Mouse (Mus musculus) monocyte, adult 59 days (primary cell): Measurements from ENCODE around the gene Ifnl2. TPM values are rescaled to one million over a fixed set of nuclear protein-coding genes. Genes with fewer than 3 reads are reported as not detected.

ENCODE experiments used
- total RNA-seq, 2 experiments: library from RNA; stranded (reverse); gene quantifications; one replicate each; pipeline ENCODE4 v1.2.4; 2023

Gene Ifnl2
- total RNA-seq, result not detected

GRCm38 (mm10) chr7:28510405-28510974 is at the start of gene Ifnl2:
Ifnl2 (minus strand) TSS chr7:28510455.

GRCm38 (mm10) chr7:28547154-28547553 is 36.9 kb upstream of the Ifnl2 start, which contains the start of gene Nccrp1:
Nccrp1 (minus strand) TSS chr7:28547254.

GRCm38 (mm10) chr7:28540526-28540925 is 30.3 kb upstream of the Ifnl2 start, which contains the start of gene Sycn:
Sycn (plus strand) TSS chr7:28540885.

GRCm38 (mm10) chr7:28522536-28522935 is 12.3 kb upstream of the Ifnl2 start, which contains the start of gene Ifnl3:
Ifnl3 (plus strand) TSS chr7:28522836.

Other genes starting within 250 kb of the Ifnl2 start
- 1 to 10 TPM; 1.6 to 2.3 TPM for gene Eid2, start 242.6 kb downstream of the Ifnl2 start, total RNA-seq
- 1 to 10 TPM; 6.0 to 7.1 TPM for gene Eid2b, start 232.7 kb downstream of the Ifnl2 start, total RNA-seq
- gene Selenov, start 219.3 kb downstream of the Ifnl2 start, total RNA-seq, result not detected
- gene Dll3, start 208.2 kb downstream of the Ifnl2 start, total RNA-seq, result not detected
- gene Timm50, start 198.4 kb downstream of the Ifnl2 start, total RNA-seq, result 10 to 100 TPM; 28.9 to 29.0 TPM
- gene Supt5, start 171.7 kb downstream of the Ifnl2 start, total RNA-seq, result 100 to 1,000 TPM; 118 to 123 TPM
- gene Rps16, start 159.8 kb downstream of the Ifnl2 start, total RNA-seq, result 1,000 to 10,000 TPM; 1,784 to 1,904 TPM
- gene Plekhg2, start 137.9 kb downstream of the Ifnl2 start, total RNA-seq, result 10 to 100 TPM; 38.7 to 42.8 TPM
- gene Zfp36, start 130.2 kb downstream of the Ifnl2 start, total RNA-seq, result 1,000 to 10,000 TPM; 3,101 to 3,326 TPM
- 10 to 100 TPM; 15.0 to 18.4 TPM for gene Med29, start 117.7 kb downstream of the Ifnl2 start, total RNA-seq
- 100 to 1,000 TPM; 153 to 188 TPM for gene Paf1, start 117.5 kb downstream of the Ifnl2 start, total RNA-seq
- gene Gmfg, start 73.0 kb downstream of the Ifnl2 start, total RNA-seq, result 100 to 1,000 TPM; 265 to 280 TPM
- gene Lrfn1, start 58.5 kb downstream of the Ifnl2 start, total RNA-seq, result 10 to 100 TPM; 10.6 to 17.6 TPM
- gene Ifnl3, start 12.4 kb upstream of the Ifnl2 start, total RNA-seq, result not detected
- not detected for gene Sycn, start 30.4 kb upstream of the Ifnl2 start, total RNA-seq
- 1 to 10 TPM; 1.5 to 2.3 TPM for gene Nccrp1, start 36.8 kb upstream of the Ifnl2 start, total RNA-seq
- 10 to 100 TPM; 59.5 to 62.7 TPM for gene Samd4b, start 87.7 kb upstream of the Ifnl2 start, total RNA-seq
- 10 to 100 TPM; 30.1 to 35.2 TPM for gene Pak4, start 87.7 kb upstream of the Ifnl2 start, total RNA-seq
- not detected for gene Acp7, start 120.9 kb upstream of the Ifnl2 start, total RNA-seq
- not detected for gene Fbxo27, start 182.4 kb upstream of the Ifnl2 start, total RNA-seq
- gene Fbxo17, start 206.3 kb upstream of the Ifnl2 start, total RNA-seq, result under 1 TPM; 0.94 to 1.00 TPM
- 10 to 100 TPM; 19.5 to 25.1 TPM for gene Mrps12, start 231.4 kb upstream of the Ifnl2 start, total RNA-seq
- 10 to 100 TPM in 1 of 2 experiments, 1 to 10 TPM in 1; 8.9 to 12.5 TPM for gene Sars2, start 231.5 kb upstream of the Ifnl2 start, total RNA-seq
- not detected for gene Ccer2, start 245.7 kb upstream of the Ifnl2 start, total RNA-seq